Mouse (Mus musculus): Measurements from ENCODE around the gene Msrb3.

Gene Msrb3

DNA sequence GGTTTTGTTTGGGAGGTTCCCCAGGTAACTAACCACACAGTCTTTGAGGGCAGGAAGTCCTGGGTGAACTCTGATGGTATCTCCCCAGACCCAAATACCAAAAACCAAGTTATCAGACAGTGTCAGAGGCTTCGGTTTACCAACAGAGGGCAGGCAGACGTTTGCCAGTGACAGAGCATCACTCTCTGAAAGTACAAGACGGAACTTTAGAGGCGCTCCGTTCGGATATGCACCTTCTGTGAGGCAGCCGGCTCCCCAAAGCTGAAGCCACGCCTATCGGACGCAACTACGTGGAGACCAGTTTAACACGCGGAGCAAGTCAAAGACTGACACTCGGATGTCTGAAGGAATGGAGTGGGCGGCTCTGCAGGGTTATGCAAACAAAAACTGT lies 3.0 kb downstream of the Msrb3 start:
- DNase-seq, result peak; percentile 31

DNA sequence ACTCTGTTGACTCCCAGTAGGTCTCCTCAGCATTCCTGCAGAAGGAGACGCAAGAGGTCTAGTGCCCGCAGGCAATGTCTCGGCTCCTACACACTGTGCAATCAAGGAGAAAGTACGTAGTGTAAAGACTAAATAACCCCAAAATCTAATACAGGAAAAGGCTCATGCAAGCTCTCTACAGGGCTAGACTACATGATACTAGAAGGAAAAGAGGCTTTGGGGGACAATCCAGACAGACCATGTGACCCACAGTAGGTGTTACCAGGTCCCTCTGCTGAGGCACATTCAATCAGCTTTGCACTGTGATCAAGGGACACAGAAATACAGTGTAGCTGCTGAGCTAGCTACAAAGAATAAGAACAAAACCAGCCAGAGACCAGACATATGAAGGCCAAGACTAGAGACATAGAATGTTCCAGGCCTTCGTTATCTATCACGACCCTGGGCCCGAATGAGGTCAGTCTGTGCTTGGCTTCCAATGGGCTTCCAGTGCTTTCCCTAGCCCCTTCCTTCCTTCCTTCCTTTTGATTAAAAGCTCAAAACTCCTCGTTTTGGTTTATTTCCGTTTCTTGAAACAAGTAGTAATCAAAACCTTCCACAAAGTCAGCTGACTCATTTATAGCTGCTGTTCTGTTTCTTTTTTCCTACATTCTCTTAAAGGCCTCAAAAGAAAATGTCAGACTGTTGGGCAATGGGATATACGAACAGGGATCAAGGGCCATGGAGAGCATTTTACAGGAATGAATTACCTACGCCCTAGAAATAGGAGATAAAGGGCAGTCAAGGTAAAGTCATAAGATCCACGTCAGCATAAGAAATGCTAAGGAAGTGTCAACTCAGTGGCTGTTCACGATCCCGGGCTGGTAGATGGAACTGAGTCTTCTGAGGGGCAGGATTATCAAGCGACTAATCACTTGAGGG lies 3.7 kb downstream of the Msrb3 start:
- no peak for DNase-seq

DNA sequence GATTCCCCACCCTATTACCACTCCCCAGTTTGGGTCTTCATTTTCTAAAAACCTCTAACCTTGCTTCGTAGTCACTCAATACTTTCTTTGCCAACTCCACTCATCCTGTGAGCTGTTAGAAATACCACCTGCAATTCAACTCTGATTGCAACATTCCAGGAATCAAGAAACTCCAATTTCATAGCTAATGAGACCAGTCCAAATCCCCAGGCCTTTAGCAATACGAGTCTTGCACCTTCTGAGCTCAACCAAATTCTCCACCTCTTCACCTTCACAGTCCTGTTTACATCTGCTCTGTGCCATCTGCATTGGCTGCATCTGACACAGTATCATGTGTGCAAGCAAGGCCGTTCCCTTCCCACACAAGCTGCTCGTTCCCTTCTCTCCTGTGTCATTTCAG lies 5.0 kb downstream of the Msrb3 start:
- no peak for DNase-seq

DNA sequence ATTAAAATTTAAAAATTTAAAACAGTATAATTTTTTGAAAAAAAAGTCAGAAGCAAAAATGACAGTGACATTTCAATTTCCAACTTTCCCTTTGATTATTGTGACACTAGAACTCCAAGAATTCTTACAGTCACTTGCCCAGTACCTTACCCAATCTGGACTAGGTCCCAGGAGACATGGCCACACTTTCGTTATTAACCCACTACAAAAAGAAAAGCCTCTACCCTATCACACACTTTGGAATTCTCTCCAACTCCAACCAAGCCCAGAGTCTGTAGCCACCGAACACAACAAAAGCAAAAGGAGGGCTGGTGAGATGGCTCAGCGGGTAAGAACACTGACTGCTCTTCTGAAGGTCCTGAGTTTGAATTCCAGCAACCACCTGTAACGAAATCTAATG lies 7.8 kb downstream of the Msrb3 start:
- DNase-seq, result no peak

DNA sequence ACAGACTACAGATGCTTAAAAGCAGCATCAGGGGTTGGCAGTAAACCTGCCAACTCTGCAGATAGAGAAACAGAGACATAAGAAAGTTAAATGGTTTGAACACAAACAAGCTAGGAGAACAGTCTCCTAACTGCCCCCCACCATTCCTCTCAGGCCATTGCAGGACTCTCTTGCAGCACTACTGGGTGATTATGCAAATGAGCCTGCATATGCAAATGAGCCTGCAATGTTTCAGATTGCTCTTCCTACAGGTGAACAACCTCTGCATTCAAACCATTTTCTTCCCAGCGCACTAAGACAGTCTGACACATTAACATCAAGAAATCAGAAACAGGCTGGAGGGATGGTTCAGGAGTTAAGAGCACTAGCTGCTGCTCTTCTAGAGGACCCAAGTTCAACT lies 8.3 kb downstream of the Msrb3 start:
- no peak for DNase-seq

DNA sequence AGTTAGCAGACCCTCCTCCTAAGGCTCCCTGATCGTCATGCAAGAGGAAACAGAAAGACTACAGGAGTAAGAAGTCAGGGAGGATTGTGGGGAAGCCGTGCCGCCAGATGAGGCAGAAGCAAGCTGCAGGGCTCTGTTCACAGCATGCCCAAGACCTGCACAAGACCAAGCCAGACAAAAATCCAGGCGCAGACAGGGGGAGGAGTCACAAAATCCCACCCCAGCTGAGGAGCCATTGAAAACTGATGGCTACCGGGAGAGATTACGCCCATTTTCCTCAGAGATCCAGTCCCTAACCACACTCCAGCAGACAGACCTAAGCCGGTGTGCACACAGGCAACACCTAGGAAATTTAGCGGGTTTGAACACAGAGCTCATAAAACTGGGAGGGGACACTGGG lies 10.4 kb downstream of the Msrb3 start:
- no peak for DNase-seq

DNA sequence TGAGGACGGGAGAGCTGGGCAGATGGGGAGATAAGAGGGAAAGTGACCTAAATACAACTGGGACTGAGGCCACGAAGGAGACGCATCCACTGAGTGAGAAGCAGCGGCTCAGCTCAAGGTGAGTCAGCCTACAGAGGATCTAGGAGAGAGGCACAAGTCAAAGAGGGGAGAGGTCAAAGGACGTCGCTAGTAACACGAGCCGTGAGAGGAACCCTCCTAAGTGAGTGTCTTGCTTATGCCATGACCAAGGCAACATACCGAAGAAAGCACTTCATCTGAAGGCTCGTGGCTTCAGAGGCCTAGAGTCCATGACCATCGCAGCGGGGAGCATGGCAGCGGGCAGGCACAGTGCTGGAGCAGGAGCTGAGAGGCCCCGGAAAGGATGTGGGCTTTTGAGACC lies 14.7 kb downstream of the Msrb3 start:
- no peak for DNase-seq

DNA sequence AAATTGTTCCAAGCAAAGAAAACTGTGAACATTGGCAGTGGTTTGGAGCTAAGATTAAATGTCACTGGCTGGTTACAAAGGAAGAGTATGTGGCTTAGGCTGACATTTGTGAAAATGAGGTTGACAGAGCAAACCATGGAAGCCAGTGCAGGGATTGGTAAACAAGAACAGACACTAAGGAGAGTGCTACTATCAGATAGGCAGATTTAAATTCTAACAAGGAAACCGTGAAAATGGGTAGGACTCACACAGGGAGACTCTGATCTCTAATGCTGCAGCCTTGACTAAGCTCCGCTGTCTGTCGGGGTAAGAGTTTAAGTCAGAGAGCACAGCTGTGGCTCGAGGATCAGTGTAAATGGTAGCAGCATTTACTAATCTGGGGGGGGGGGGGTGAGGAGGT lies 15.2 kb downstream of the Msrb3 start:
- no peak for DNase-seq

DNA sequence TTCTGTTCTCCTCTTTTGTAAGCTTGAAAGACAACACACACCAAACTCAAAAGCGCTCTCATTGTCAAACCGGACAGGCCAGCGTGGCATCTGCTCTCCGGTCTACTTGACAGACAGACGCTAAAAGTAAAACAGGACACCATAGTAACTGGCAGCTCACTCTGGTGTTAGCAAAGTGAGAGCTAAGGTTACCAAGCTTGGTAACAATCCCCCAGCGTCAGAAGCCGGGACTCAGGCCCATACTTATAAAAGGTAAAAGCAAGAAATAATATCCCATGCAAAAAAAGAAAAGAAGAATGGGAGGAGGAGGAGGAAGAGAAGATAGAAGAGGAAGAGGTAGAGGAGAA lies 15.9 kb downstream of the Msrb3 start:
- DNase-seq, result no peak

DNA sequence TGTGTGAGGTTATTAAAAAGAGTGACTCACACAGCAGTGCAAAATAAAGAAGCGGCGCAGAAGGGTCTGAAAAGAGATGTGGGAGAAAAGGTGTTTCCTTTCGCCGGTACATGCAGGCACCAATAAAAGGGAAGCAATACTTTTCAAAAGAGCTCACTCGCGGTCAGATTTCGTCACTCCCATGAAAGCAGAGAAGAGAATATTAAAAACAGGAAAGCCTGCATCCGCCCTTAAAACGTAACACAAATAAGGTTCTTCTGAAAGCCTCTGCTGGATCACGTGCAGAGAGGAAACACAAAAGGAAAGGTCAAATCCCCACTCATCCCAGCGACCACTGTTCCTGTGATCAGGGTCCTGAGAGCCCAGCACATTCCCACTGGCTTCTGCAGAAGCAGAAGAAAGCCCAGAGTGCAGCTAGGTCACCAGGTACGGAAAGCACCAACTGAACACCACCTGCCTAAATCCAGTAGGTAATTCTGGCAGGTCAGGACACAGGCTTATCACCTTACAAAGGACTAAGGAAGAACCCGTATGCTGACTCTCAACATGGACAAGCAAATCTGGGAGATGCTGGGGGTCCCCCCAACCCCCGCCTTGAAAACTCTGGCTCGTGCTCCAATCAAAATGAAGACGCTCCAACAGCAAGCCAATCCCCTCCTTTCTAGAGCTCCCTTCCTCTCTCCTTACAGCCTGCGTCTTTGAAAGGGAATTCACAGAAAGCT lies 16.4 kb downstream of the Msrb3 start:
- DNase-seq, result peak; percentile 66

DNA sequence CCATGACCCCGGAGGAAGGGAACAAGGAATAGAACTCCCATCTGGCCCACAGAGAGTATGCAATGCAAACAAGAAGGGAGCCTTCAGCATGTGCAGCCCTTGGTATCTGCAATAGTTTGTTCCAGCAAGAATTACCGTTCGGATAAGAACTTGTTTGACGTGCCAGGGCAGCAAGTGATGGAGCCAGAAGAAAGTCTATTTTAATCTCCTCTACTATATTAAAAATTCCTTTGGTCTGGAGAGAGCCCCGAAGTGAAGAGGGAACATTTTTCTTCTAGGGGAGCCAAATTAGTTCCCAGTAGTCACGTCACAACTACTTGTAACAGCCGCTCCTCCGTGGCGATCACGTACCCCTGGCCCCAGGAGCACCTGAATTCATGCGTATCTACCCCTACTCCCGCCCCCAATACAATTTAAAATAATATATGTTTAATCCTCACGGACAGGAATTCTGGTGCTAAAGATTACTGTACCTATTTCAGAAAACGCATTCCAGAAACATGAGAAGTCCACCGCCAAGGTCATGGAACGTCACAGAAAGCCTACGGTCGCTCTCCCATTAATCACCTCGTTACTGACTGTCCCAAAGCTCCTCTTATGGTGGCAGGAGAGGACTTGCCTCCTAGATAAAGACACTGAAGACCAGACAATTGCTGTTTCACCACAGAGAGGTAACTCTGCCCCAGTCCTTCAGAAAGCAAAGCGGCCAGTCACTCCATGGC lies 22.2 kb downstream of the Msrb3 start:
- DNase-seq, result no peak

DNA sequence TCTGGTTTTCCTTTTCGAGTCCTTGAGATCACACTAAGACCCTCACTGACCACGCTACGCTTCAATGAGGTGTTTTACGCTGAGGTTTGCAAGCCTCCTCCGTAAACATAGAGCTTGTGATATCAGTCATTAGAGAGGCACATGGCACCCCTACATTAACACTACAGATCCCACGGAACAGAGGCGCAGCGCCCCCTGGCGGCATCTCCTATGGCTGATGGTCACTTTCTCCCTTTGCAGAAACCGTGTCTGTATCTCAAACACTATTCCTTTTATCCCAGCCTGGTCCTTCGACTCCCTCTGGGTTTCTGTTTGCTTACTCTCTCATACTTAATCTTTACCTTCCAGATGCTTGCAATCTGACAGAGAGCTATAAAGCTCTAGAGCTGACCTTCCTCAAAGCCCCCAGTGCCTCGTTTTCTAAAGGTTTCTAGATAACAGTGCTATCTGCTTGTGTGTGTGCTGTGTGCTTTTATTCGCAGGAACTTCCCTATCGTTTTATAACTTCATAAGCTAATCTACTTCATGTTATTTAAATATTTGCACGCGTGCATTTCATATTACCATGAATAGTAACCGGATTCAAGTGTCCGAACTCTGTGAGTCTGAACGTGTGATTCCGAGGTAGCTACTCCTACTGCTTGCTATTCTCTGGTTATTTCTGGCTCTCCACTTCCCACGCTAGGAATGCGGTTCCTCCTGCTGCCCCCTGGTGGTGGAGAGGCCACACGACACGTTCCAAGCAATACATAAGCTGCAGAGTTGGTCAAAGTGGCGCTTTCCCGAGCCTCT lies 23.0 kb downstream of the Msrb3 start:
- DNase-seq, result peak; percentile 94

DNA sequence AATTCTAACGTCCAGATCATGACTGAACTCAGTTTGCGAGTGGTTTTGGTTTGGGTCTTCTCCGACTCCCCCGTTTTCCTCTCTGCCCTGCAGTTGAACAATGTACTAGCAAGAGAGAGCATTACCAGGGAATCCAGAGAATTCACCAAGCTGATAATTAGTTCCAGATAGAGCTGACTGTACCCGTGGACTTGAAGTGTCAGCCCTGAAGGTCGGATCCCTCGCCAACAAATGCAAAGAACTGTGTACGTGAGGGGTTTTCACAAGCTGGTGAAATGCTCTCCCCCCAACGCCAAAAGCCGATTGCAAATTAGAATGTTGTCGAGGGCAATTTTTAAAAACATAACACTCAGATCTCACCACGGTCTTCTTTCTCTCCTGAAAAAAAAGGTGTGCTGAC lies 24.6 kb downstream of the Msrb3 start:
- DNase-seq, result no peak

DNA sequence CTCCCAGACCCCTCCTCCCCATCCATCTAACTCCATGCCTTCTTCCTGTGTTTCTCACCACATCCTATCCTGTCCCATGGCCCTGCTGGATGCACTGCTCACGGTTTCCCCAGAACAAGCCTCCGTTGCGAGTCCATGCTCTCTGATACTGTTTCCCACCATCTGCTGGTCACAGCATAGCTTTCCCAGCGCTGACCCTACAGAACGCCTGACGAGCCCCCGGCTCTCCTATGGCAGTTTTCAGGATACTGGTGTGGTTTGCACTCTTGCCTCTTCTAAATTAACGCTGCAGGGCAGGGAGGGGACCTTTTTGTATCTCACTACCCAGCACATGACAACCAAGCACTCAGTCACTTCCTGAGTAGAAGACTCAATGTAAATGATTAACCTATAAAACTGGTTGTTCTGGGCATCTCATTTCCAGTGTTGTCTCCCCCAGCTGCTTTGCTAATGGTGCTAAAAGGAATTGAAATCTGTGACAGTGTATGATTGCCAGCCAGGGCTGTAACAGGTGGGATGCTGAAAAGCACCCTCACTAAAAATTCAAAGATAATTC lies 25.2 kb downstream of the Msrb3 start:
- DNase-seq, result no peak

DNA sequence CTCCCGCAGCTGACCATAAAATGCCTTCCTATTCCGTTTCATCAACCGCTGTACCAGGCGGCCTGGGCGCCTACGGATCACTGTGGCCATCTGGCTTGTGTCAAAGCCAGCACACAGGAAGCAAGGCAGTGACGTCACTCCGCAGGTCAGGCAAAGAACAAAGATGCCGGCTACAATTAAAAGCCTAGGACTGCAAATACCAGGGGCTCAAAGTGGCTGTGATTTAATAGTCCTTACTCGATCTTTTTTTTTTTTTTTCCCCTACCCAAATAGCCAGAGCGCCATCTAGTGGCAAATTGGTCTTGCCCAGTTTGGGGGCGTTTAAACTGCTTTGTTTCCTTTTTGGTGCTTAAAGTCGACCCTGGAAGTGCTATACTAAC lies 26.4 kb downstream of the Msrb3 start:
- DNase-seq, result peak; percentile 75

DNA sequence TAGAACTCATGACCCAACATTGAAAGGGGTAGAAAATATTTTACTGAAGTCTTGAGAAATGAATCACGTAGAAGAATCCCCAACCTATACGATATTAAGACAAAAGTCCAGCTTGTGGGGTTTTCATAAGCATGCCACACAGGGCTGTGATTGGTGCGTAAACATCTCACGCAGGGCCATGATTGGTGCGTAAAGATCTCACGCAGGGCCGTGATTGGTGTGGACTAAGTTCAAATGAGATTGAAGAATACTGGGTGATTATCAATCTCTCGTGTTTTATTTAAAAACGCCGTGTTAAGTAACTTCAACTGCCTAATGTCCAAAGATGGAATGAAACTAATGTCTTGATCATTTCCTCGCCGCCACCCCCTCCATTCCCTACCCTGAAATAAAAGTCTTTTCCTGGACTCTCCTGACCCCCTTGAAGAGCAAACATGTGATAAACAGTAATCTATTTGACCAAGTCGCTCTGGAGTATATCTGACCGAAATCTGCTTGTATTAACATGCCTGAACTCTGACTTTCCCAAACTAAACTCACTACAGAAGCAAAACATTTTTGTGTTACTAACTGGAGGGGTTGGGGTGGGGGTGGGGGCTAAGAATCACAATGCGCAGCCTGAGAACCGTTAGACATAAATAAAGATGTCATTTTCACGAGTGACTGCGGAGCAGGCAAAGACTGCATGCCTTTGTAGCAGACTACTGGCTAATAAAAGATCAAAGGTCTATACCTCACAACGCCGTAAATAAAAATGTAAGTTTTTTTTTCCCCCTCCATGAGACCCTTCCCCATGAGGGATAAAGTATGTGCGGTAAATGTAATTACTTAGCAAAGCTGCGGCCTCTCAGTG lies 27.0 kb downstream of the Msrb3 start:
- DNase-seq, result no peak

DNA sequence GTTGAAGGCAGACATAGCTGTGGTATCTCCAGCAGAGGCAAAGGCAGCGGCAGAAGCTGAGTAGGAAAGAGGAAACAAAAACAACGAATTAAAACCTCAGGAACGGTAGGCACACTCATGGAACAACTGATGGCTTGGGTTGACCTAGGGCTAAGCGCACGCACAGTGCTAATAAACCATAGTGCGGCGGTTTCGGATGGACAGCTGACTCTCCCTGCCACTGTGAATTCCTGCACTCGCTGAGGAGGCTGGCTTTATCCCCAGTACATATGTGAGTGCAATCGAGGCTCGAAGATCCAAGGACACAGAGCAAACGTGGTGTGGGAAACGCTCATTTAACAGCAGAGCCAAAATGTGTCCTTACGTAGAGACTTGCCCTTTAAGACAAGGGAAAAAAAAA lies 27.8 kb downstream of the Msrb3 start:
- DNase-seq, result no peak

DNA sequence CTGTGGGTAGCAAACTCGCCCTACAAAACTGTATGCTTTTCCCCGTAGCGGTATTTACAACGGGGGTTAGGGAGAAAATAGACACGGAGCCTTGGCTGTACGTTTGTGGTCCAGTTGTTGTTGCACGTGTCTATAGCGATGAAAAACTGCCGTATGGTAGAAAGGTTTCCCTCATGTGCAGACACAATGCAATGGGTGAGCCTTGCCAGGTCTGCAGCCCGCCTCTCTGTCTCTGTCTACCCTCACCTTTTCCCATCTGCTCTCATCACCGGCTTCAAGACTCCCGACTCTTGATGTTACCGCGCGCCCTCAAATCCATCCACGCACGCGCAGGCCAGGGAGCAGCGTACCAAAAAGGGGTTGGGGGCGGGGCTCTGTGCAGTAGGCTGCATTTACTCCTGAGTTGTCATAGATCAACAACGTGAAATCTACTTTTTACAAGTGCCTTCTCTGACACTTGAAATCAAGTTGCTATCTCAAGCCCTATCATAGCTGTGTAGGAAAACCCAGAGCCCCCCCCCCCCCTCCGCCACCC lies 29.6 kb downstream of the Msrb3 start:
- no peak for DNase-seq

DNA sequence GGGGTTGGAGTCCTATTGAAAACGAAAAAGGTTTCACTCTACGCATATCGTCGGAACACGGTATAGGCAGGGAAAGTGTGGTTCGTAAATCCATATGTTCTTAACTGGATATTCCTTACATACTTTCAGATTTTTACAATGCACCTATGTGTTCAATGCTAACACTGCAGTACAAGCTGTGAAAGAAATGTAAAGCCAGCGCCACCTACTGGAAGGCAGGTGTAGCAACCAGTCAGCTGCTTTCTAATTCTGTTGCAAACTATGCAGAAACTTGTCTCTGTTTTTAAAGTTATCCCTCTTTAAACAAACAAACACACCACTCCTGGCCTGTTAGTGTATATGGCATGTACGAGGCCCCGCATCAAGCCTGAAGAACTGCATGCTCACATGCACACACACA lies 34.5 kb downstream of the Msrb3 start:
- peak; percentile 86 for DNase-seq

DNA sequence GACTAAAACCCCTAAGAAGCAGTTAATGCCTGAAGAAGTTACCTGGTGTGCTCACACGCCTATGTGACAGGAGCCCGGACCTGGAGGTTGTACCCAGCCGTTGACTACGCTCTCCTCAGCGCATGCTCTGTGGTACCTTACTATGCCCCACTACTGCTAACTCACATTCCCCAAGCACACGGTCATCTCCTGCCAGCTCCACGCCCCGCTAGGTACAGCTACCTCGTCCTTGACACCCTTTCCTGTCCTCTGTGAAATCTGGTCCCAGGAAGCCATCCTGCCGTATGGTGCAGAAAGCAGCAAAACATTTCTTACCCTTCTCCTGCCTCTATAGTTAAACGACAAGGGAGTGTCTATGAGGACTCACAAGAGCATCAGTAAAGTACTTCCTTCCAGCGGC lies 37.2 kb downstream of the Msrb3 start:
- no peak for DNase-seq

DNA sequence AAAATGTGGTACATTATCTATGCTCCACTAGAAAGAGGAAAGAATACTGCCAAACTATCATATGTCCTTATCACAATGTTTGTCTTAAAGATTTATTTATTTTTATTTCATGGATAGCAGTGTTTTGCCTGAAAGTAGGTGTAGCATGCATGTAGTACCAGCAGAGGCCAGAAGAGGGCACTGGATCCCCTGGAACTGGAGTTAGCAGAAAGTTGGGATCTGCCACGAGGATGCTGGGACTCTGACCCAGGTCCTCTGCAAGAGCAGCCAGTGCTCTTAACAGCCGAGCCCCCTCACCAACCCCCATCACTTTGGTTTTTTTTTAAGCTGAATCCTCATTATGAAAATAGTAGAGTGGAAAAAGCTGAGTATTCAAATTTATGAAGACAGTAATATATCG lies 37.7 kb downstream of the Msrb3 start:
- DNase-seq, result peak; percentile 68
